Mouse (Mus musculus): Measurements from ENCODE around the gene Smchd1.

DNA sequence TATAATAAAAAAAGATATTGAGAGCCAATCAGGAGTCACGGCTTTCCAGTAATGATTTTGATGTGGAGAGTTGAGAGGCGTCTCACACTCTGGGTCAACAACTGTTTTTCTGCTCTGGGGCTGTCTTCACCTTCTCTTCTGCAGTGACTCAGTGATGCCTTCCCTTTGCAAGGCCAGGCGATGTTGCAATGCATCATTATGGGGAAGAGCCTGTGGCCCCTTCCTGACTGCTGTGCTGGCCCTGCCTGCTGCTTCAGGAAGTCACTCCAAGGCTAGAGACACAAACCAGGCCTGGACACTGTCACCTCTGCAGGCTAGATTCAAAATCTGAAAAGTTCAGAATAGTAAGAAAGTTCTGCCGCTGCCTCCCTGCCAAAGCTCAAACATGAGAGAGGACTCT, 175.3 kb downstream of the Smchd1 start:
- TF ChIP-seq POLR2A (IDR thresholded peaks at IDR 0.05; ENCODE audit: borderline replicate concordance, control insufficient read depth, low read depth, low read length) (no peak), CTCF (IDR thresholded peaks at IDR 0.05; ENCODE audit: control insufficient read depth, insufficient read depth, low read length) (no peak)
